Mouse (Mus musculus): ENCODE measurements at regions not wholly inside any gene's neighbourhood (a gene's known extent, or its start where the extent isn't known, plus 50 kb on each side); places are given as distances from the start of the nearest gene placed in this dataset.

DNA sequence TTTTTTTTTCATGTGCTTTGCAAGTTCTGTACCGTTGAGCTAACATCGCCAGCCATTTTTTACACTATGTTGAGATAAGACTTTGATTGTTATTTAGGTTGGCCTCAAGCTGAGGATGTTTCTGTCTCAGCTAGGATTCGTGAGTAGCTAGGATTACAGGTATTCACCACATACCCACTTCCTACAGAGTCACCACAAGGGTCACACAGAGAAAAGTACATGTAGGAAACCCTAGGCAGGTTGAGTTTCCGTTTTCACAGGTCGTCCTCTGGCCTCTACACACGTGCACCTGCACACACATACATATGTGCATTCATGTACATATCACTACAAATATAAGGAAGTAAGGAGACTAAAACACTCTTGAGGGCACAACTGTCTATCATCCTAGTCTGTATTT lies 133.5 kb downstream of the Pten start:
- TF ChIP-seq CHD2 (IDR thresholded peaks at IDR 0.05; ENCODE audit: low read depth, low read length) = no peak
- TF ChIP-seq MAFK (IDR thresholded peaks at IDR 0.05; ENCODE audit: insufficient read depth, low read depth, low read length) = no peak
- TF ChIP-seq ZNF384 (IDR thresholded peaks at IDR 0.05; ENCODE audit: low read depth, low read length) = no peak
- TF ChIP-seq HCFC1 (IDR thresholded peaks at IDR 0.05; ENCODE audit: borderline replicate concordance, insufficient read depth, low read length) = no peak
- TF ChIP-seq ZC3H11A (IDR thresholded peaks at IDR 0.05; ENCODE audit: borderline replicate concordance, low read depth, low read length) = no peak

Data from ES-E14 (cell line).